Mouse (Mus musculus): Measurements from ENCODE around the gene Gm5108. TPM values are rescaled to one million over a fixed set of nuclear protein-coding genes. Genes with fewer than 3 reads are reported as not detected.

The Gm5108 gene
- polyA plus RNA-seq, 1 experiment from 2014 or later, result not detected

Other genes starting within 250 kb of the Gm5108 start
- 12.5 and 14.9 TPM in 2 replicates for gene Atp8a1, start 94.2 kb upstream of the Gm5108 start, polyA plus RNA-seq (2014; fragmentation: Nextera tagmentation; extraction: Ambion mirVana)
- not detected in 2 replicates for gene Gm21905, start 4.8 kb downstream of the Gm5108 start, polyA plus RNA-seq (2014; fragmentation: Nextera tagmentation; extraction: Ambion mirVana)
- gene Grxcr1, start 90.2 kb downstream of the Gm5108 start, polyA plus RNA-seq (2014; fragmentation: Nextera tagmentation; extraction: Ambion mirVana), result not detected in 2 replicates